Mouse (Mus musculus) ovary, adult 18-20 months (tissue): ENCODE results near the gene Samd4b.

Experiments used
- DNase-seq: peaks from one replicate; pipeline ENCODE4 v3.0.0; 2022; ENCODE audit warnings: low spot score, mixed read lengths

Samd4b gene

GRCm38 (mm10) chr7:28377190-28378065 lies 220.5 kb downstream of the Samd4b start:
- DNase-seq: no peak

- peak; percentile 67 for DNase-seq
These were observed 221.8 kb downstream of the Samd4b start for GRCm38 (mm10) chr7:28376011-28376771.

- peak; percentile 90 for DNase-seq
These were observed 222.6 kb downstream of the Samd4b start for GRCm38 (mm10) chr7:28375176-28375921.

GRCm38 (mm10) chr7:28374647-28375046 lies 223.3 kb downstream of the Samd4b start:
- no peak for DNase-seq

DNA sequence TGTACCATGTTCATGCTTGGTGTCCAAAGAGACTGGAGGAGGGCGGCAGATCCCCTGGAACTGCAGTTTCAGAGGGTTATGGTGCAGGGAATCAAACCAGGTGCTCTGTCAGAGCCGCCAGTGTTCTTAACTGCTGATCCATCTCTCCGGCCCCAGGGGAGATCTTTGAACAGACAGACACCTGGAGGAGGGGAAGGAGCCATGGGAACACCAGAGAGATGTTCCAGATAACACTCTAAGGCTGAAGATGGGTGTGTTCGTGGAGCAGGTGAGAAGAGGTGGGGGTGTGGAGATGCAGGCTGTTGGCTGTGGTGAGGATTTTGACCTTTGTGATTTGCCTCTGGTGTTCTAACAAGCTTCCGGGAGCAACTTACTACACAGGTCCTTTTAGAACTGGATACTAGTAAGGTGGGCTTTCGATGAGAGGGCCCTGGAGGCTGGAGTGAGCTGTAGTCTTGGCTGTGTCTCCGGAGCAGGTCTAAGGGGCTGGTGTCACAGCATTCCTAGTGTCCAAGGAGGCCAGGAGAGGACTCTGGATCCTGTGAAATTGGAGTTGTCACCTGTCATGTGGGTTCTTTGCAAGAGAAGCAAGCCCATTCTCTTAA lies 224.0 kb downstream of the Samd4b start:
- DNase-seq: no peak

DNA sequence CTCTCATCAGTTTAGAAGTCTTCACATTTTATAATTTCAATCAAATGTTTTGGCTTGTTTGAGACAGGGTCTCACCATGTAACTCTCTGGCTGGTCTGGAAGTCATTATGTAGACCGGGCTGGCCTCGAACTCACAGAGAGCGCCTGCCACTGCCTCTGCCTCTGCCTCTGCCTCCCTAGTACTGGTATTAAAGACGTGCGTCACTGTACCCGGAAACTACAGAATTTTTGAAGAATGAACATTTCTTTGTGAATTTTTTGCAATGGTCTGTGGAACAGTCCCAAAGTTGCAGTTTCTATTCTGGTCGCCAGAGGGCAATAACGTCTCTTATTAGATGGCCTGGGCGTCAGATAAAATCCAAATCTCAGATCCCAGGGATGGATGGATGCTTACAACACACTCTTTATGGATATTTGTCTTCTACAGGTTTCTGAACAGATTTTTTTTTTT lies 224.8 kb downstream of the Samd4b start:
- peak; percentile 56 for DNase-seq

GRCm38 (mm10) chr7:28372251-28373108 lies 225.5 kb downstream of the Samd4b start, which contains the start of gene Plekhg2:
Gene Plekhg2 (minus strand): TSS chr7:28372599.
- DNase-seq: peak; percentile 98

- DNase-seq: peak; percentile 51
These were observed 226.4 kb downstream of the Samd4b start for GRCm38 (mm10) chr7:28371514-28371989.

GRCm38 (mm10) chr7:28370977-28371513 lies 226.9 kb downstream of the Samd4b start:
- DNase-seq: no peak

- DNase-seq: no peak
These were observed 227.9 kb downstream of the Samd4b start for GRCm38 (mm10) chr7:28370051-28370450.

DNA sequence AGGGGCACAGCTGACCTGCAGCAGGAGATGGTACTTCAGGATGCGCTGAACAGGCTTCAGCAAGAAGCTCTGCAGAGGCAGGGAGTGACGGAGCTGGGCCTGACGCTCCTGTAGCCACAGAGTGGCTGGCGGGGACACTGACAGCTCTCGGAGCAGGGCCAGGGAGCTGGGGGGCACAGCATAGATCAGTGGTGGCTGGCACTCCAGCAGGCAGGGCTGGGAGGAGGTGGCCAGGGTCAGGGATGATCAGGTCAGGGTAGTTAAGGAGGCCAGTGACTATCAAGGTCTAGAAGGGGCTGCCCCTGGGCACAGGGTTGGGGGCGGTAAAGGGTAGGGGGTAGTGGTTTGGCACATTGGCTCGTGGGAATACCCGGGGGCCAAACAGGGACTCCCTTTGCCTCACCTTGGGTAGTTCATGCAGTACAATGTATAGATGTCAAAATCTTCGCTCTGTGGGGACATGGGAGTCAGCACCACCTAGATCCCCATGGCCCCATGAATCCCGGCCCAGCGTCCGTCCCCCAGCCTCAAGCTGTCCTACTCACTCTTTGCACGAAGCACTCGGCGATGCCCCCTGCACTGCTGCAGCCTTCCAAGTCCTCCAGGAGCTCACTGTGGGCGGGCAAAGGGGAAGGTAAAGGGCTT lies 229.5 kb downstream of the Samd4b start:
- DNase-seq: no peak

DNA sequence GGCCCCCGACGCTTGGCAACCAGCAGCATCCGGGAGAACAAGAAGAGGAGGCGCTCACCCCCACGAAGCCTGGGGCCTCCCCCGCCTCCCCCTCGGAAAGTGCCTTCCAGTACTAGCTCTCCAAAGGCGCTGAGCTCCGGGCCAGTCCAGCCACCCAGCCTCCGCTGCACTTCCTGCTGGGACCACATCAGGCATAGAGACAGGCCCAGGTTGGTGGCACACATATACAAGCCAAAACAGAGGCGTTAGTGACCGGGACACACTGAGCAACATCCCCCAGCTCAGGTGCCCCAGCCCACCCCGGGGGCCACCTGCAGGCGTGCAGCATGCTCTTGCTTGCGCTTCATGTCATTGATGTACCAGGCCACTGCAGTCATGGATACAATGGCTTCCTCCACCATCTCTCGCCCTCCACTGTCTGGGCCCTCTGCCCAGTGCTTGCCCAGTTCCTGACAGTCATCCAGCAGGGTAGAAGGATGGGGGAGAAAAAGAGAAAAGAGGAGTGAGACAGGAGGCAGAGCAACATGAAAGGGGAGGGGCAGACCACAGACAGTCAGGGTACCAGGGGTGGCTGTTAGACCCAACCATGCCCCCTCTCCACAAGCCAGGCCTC lies 230.2 kb downstream of the Samd4b start:
- DNase-seq: no peak

- no peak for DNase-seq
These were observed 235.4 kb downstream of the Samd4b start for GRCm38 (mm10) chr7:28362441-28363060.

DNA sequence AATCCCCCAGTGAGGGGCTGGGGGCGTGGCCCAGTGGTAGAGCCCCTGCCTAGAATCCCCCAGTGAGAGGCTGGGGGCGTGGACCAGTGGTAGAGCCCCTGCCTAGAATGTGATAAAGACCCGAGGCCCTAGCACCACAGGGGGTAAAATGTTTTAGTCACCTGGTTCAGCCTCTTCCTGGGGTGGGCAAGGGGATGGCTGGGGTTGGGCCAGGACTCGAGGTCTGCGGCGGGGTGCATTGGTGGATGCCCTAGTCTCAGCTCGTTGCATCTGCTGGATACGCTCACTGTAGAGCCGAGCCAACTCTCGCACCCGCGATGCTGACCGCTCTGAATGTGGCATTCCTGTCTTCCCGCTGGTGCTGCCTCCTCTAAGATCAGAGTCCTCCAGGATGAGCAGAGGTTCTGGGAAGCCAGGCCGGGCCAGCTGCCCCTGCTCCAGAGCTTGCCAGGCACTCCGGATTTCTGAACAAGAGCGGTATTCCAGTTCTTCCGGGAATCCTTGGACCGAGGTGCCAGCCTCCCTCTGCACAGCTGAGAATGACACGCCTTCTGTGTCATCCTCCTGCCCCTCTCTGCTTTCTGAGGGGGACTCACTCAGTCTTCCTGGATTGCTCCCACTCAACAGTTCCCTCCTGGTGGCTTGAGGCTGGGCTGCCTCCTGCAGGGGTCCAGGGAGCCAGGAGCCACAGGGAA lies 236.2 kb downstream of the Samd4b start:
- no peak for DNase-seq

- no peak for DNase-seq
These were observed 237.7 kb downstream of the Samd4b start for GRCm38 (mm10) chr7:28360291-28360690.

DNA sequence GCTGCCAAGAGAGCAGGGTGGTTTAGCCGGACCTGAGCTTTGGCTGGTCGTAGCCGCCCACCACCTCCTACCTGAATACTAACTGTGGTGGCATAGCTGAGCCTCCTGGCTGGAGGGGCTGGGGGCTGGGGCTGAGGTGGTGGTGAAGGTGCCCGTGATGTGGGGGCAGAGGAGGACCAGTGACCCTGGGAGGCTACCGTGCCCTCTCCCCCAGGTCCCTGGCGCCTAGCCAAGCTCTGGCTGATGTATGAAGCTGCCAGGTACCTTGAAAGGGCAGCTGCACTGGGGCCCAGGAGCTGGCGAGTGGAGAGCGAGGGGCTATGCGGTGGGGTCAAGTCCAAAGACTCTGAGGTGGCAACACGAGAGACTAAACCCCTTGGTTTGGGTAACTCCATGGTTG lies 238.1 kb downstream of the Samd4b start:
- DNase-seq: no peak

- DNase-seq: no peak
These were observed 239.5 kb downstream of the Samd4b start for GRCm38 (mm10) chr7:28358431-28358830.

DNA sequence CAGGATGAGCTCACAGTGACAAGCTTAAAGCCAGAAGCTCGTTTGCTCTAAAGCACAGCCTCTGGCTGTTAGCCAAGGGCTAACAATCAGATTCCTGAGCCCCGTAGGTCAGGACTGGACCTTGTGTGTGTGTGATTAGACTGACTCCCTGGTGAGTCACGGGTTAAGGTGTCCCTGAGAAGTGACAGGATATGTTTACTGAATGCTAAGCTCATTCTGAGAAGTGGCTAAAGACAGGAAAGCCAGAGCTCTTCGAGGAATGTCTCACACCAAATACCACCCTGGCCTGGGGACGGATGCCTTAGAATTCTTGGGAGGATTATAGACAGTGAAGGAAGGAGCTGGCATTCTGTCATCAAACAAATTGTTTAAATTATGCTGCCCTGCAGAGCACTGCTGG lies 240.0 kb downstream of the Samd4b start:
- no peak for DNase-seq
